Mouse (Mus musculus) MEL (cell line): Measurements from ENCODE around the gene Elp6.

Source experiments
- CTCF ChIP-seq, 3 experiments: IDR thresholded peaks in 2 of 3; conservative IDR thresholded peaks in 1 of 3; 2 replicates each; pipeline ENCODE4 v1.5.1; 2011 to 2012; ENCODE audit warnings: low read length in 3 of 3, low read depth in 2 of 3, mild to moderate bottlenecking in 2 of 3, improper control_type of control experiment in 1 of 3, inconsistent platforms in 1 of 3, mixed read lengths in 1 of 3, moderate library complexity in 1 of 3; ENCODE audit not compliant: control insufficient read depth in 1 of 3, insufficient read depth in 1 of 3, poor library complexity in 1 of 3, severe bottlenecking in 1 of 3
- KAT2A ChIP-seq: conservative IDR thresholded peaks from 2 replicates; pipeline ENCODE4 v1.6.1; 2012; ENCODE audit warnings: low read depth, low read length, improper control_type of control experiment, inconsistent platforms
- MYB ChIP-seq: IDR thresholded peaks from 2 replicates; pipeline ENCODE4 v1.6.1; 2011; ENCODE audit warnings: mild to moderate bottlenecking, low read depth, low read length, improper control_type of control experiment
- SMC3 ChIP-seq: IDR thresholded peaks from 2 replicates; pipeline ENCODE4 v1.6.1; 2011; ENCODE audit warnings: low read depth, low read length, improper control_type of control experiment
- USF1 ChIP-seq: IDR thresholded peaks from 2 replicates; pipeline ENCODE4 v1.6.1; 2014; ENCODE audit warnings: low read depth, mild to moderate bottlenecking, inconsistent platforms, low read length, improper control_type of control experiment, moderate library complexity

DNA sequence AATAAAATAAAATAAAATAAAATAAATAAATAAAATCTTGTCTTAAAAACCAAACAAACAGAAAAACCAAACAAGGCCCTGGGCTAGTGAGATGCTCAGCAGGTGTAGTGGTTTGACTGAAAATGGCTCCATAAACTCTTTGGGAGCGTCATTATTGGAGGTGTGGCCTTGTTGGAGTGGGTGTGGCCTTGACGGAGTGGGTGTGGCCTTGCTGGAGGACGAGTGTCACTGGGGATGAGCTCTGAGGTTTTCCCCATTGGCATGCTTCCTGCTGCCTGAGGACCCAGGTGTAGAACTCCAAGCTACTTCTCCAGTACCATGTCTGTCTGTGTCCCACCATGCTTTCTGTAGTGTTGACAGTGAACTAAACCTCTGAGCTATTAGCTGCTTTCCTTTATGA, 10.2 kb upstream of the Elp6 start:
- no peak for TF ChIP-seq MYB
- no peak for TF ChIP-seq USF1
- TF ChIP-seq KAT2A, result no peak
- TF ChIP-seq SMC3, result no peak
- TF ChIP-seq CTCF (IDR thresholded peaks at IDR 0.05 in 2 of 3, conservative IDR thresholded peaks at IDR 0.05 in 1 of 3; ENCODE audit: control insufficient read depth in 1 of 3, insufficient read depth in 1 of 3, low read depth in 2 of 3, low read length in 3 of 3, poor library complexity in 1 of 3, severe bottlenecking in 1 of 3), result no peak
